Mouse (Mus musculus): ENCODE measurements around the gene Gm17027. TPM values are rescaled to one million over a fixed set of nuclear protein-coding genes. Genes with fewer than 3 reads are reported as not detected.

Gene Gm17027
- not detected for polyA plus RNA-seq (2017; shearing (Covaris generic))

DNA sequence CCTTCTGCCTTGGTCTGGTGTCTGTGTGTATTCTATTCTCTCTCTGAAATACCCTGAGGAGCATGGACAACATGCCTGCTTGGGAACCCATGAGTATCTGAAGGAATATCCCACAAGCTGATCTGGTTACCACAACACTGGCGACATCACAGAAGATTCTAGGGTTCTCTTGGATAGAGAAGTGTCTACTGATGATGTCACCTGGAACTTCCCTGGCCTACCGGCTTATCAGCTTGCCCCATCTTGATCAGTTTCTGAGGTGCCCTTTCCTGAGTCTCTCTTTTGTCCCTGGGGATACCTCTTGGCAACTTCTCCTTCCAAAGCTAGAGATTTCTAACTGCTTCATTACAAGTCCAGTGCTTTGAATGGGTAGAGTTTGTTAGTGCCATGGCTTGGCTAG lies at the start of gene Gm17027:
TSS of gene Gm17027 (minus strand) at position 101 of the 400 bp plus-strand sequence.

DNA sequence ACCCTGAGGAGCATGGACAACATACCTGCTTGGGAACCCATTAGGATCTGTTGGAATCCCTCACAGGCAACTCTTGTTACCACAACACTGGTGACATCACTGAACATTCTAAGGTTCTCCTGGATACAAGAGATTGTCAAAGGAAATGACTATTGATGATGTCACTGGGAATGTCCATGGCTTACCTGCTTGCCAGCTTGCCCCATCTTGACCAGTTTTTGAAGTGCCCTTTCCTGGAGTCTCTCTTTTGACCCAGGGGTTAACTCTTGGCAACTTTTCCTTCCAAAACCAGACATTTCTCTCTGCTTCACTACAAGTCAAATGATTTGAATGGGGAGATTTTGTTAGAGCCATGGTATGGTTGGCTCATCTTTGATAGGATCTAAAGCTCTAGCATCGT lies 28.3 kb upstream of the Gm17027 start, which contains the start of gene Gm3573:
TSS of gene Gm3573 (minus strand) at position 101 of the 400 bp plus-strand sequence.

DNA sequence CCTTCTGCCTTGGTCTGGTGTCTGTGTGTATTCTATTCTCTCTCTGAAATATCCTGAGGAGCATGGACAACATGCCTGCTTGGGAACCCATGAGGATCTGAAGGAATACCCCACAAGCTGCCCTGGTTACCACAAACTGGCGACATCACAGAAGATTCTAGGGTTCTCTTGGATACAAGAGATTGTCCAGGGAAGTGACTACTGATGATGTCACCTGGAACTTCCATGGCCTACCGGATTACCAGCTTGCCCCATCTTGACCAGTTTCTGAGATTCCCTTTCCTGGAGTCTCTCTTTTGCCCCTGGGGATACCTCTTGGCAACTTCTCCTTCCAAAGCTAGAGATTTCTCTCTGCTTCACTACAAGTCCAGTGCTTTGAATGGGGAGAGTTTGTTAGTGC lies 45.2 kb downstream of the Gm17027 start, which contains the start of gene Gm7951:
TSS of gene Gm7951 (minus strand) at position 101 of the 400 bp plus-strand sequence.

Other genes starting within 250 kb of the Gm17027 start
- gene 1700049E17Rik1, start 237.7 kb downstream of the Gm17027 start, polyA plus RNA-seq (2017; shearing (Covaris generic)) = not detected
- not detected for gene 1700024B05Rik, start 218.6 kb downstream of the Gm17027 start, polyA plus RNA-seq (2017; shearing (Covaris generic))
- not detected for gene Gm6401, start 194.7 kb downstream of the Gm17027 start, polyA plus RNA-seq (2017; shearing (Covaris generic))
- gene Gm3543, start 179.3 kb downstream of the Gm17027 start, polyA plus RNA-seq (2017; shearing (Covaris generic)) = not detected
- gene Gm7951, start 45.3 kb downstream of the Gm17027 start, polyA plus RNA-seq (2017; shearing (Covaris generic)) = not detected
- gene Gm3573, start 28.2 kb upstream of the Gm17027 start, polyA plus RNA-seq (2017; shearing (Covaris generic)) = not detected
- gene Gm17026, start 97.4 kb upstream of the Gm17027 start, polyA plus RNA-seq (2017; shearing (Covaris generic)) = not detected
- not detected for gene Gm9611, start 134.7 kb upstream of the Gm17027 start, polyA plus RNA-seq (2017; shearing (Covaris generic))
- not detected for gene Gm7995, start 147.6 kb upstream of the Gm17027 start, polyA plus RNA-seq (2017; shearing (Covaris generic))